ENCODE assay signal across 19 mouse cellular contexts in genomic region chr10:8471012-8471411, GRCm38 (mm10). TPM values are rescaled to one million over a fixed set of nuclear protein-coding genes. Genes with fewer than 3 reads are reported as not detected.
A peak's percentile ranks its signal among the peaks of the same experiment; 100 is the strongest.
DNase-seq lines count a peak whose midpoint lies in the region; ATAC-seq and TF ChIP-seq lines count a peak whose summit lies in the region.
"Had no signal": no experiment of that assay in that cellular context is flagged by ENCODE, and none has a peak within 500 bp of the region (broad histone marks: within the 10 kb centered on the region; RNA-seq: fewer than 3 reads in every experiment).

No protein-coding gene starts in this region.

- no peak overlapping the region for H3K4me2 ChIP-seq in midbrain, embryonic 14.5 days (ENCODE audit: low read length)
- no peak overlapping the region for H3K4me2 ChIP-seq in midbrain, embryonic 13.5 days (replicated peaks)
- H3K4me2 ChIP-seq in myocyte (ENCODE audit: low read depth), result peak overlapping the region; percentile 63
- H3K4me2 ChIP-seq: embryonic facial prominence, embryonic 12.5 days; forebrain, embryonic 12.5 days; heart, embryonic 12.5 days; hindbrain, embryonic 13.5 days had no signal

- no peaks in the 10 kb centered on the region for H3K4me1 ChIP-seq in midbrain, embryonic 14.5 days (ENCODE audit: control insufficient read depth, insufficient read depth, low read length)
- no peaks in the 10 kb centered on the region for H3K4me1 ChIP-seq in midbrain, embryonic 13.5 days (replicated peaks)
- H3K4me1 ChIP-seq: forebrain, embryonic 12.5 days; hindbrain, embryonic 13.5 days had no signal

- no peaks in the 10 kb centered on the region for H3K9me3 ChIP-seq in midbrain, embryonic 14.5 days (ENCODE audit: control insufficient read depth, low read length)
- H3K9me3 ChIP-seq in midbrain, embryonic 13.5 days, result no peaks in the 10 kb centered on the region
- H3K9me3 ChIP-seq: embryonic facial prominence, embryonic 12.5 days; forebrain, embryonic 12.5 days; hindbrain, embryonic 13.5 days had no signal

- H3K36me3 ChIP-seq in midbrain, embryonic 14.5 days (ENCODE audit: control insufficient read depth, insufficient read depth, low read length), result no peaks in the 10 kb centered on the region
- H3K36me3 ChIP-seq in midbrain, embryonic 13.5 days, result no peaks in the 10 kb centered on the region
- H3K36me3 ChIP-seq in myocyte (ENCODE audit: control insufficient read depth, insufficient read depth), result no peaks in the 10 kb centered on the region
- H3K36me3 ChIP-seq: embryonic facial prominence, embryonic 12.5 days; forebrain, embryonic 12.5 days; heart, embryonic 12.5 days; hindbrain, embryonic 13.5 days had no signal

- H3K27ac ChIP-seq in midbrain, embryonic 14.5 days (replicated peaks; ENCODE audit: low read depth, low read length), result no peak overlapping the region
- no peak overlapping the region for H3K27ac ChIP-seq in midbrain, embryonic 13.5 days
- H3K27ac ChIP-seq: embryonic facial prominence, embryonic 12.5 days; forebrain, embryonic 12.5 days; hindbrain, embryonic 13.5 days had no signal

- DNase-seq in heart, adult 11 months, result peak; percentile 67
- DNase-seq in heart, postnatal 10 days, result no peak
- peak; percentile 11 for DNase-seq in midbrain, embryonic 14.5 days
- peak; percentile 51 for DNase-seq in NIH3T3 (ENCODE audit: low read depth)
- no peak for DNase-seq in thymus, postnatal 0 days (ENCODE audit: low spot score)
- DNase-seq: adrenal gland, adult 2 months; adrenal gland, postnatal 25 days; cerebellum, adult 18-20 months; cerebellum, adult 9-11 months; gastrocnemius, postnatal 14 days; heart, postnatal 36 days had no signal

- H3K27me3 ChIP-seq in midbrain, embryonic 14.5 days (ENCODE audit: control insufficient read depth, insufficient read depth, low read length), result no peaks in the 10 kb centered on the region
- H3K27me3 ChIP-seq in midbrain, embryonic 13.5 days, result no peaks in the 10 kb centered on the region
- no peaks in the 10 kb centered on the region for H3K27me3 ChIP-seq in myocyte (ENCODE audit: control insufficient read depth, insufficient read depth, insufficient read length)
- H3K27me3 ChIP-seq: embryonic facial prominence, embryonic 12.5 days; forebrain, embryonic 12.5 days; heart, embryonic 12.5 days; hindbrain, embryonic 13.5 days had no signal

- no peak for TF ChIP-seq POLR2A in myocyte (IDR thresholded peaks at IDR 0.05; ENCODE audit: insufficient read length, low read depth)

- no peak overlapping the region for H3K9ac ChIP-seq in midbrain, embryonic 14.5 days (replicated peaks; ENCODE audit: low read length)
- no peak overlapping the region for H3K9ac ChIP-seq in midbrain, embryonic 13.5 days (replicated peaks)
- H3K9ac ChIP-seq: embryonic facial prominence, embryonic 12.5 days; forebrain, embryonic 12.5 days; heart, embryonic 12.5 days; hindbrain, embryonic 13.5 days had no signal

- peaks cover 34% of the 10 kb centered on the region for H3K79me2 ChIP-seq in myocyte (ENCODE audit: control insufficient read depth, insufficient read depth)

- WGBS in midbrain, embryonic 14.5 days, result 54% methylated on average over 5 of the region's 5 CpGs
- 61% methylated on average over 5 of the region's 5 CpGs for WGBS in midbrain, embryonic 13.5 days

- intact Hi-C loops in heart, postnatal 10 days (cut with DNase I), result no loop called here

- H3K4me3 ChIP-seq in midbrain, embryonic 14.5 days (replicated peaks; ENCODE audit: low read depth, low read length), result no peak overlapping the region
- no peak overlapping the region for H3K4me3 ChIP-seq in midbrain, embryonic 13.5 days (replicated peaks)
- no peak overlapping the region for H3K4me3 ChIP-seq in myocyte
- H3K4me3 ChIP-seq: embryonic facial prominence, embryonic 12.5 days; forebrain, embryonic 12.5 days; heart, embryonic 12.5 days; hindbrain, embryonic 13.5 days had no signal

- no peak for ATAC-seq in midbrain, embryonic 14.5 days (ENCODE audit: low FRiP score, low TSS enrichment)
- ATAC-seq in midbrain, embryonic 13.5 days, result no peak
- ATAC-seq: forebrain, embryonic 16.5 days had no signal

- no peak overlapping the region for H3ac ChIP-seq in myocyte (ENCODE audit: control insufficient read depth, insufficient read length)

TF ChIP-seq in myocyte, 11 proteins besides CTCF, POLR2A, EP300 and RAD21:
- no peak for TF ChIP-seq POLR2AphosphoS2 (IDR thresholded peaks at IDR 0.05; ENCODE audit: insufficient read length, low read depth)
- TF ChIP-seq MYOG (IDR thresholded peaks at IDR 0.05; ENCODE audit: control insufficient read depth in 1 of 3, insufficient read depth in 1 of 3, insufficient read length in 2 of 3, low read depth in 2 of 3), result no peak
- TF ChIP-seq TCF3 (IDR thresholded peaks at IDR 0.05; ENCODE audit: insufficient read length, low read depth), result no peak
- no peak for TF ChIP-seq CEBPB (IDR thresholded peaks at IDR 0.05; ENCODE audit: insufficient read depth, poor library complexity, severe bottlenecking)
- no peak for TF ChIP-seq MAX (IDR thresholded peaks at IDR 0.05; ENCODE audit: low read depth)
- TF ChIP-seq MYOD1 (IDR thresholded peaks at IDR 0.05; ENCODE audit: control insufficient read depth in 1 of 3, insufficient read length in 2 of 3, low read depth in 2 of 3), result no peak
- no peak for TF ChIP-seq USF1 (IDR thresholded peaks at IDR 0.05; ENCODE audit: low read depth)
- TF ChIP-seq SRF (IDR thresholded peaks at IDR 0.05; ENCODE audit: control insufficient read depth, insufficient read length, low read depth), result no peak
- TF ChIP-seq TCF12 (IDR thresholded peaks at IDR 0.05; ENCODE audit: insufficient read depth, poor library complexity, severe bottlenecking), result no peak
- TF ChIP-seq E2F4 (IDR thresholded peaks at IDR 0.05; ENCODE audit: insufficient read depth), result no peak
- TF ChIP-seq REST (IDR thresholded peaks at IDR 0.05; ENCODE audit: insufficient read depth, insufficient read length), result no peak
TF ChIP-seq in myocyte: peak in this region for 0.

RNA-seq across cellular contexts. Expression of gene Ust, which starts 47.6 kb away (rescaled TPM):
- 1 to 10 TPM; 2.4 to 2.8 TPM for total RNA-seq in heart, postnatal 10 days (2021)
- 3.4 and 4.0 TPM in 2 replicates for polyA plus RNA-seq in midbrain, embryonic 14.5 days (2014; fragmentation: Nextera tagmentation; extraction: Ambion mirVana)
- polyA plus RNA-seq in midbrain, embryonic 13.5 days (2015; fragmentation: Nextera tagmentation; extraction: Ambion mirVana), result 2.6 and 2.7 TPM in 2 replicates
- polyA plus RNA-seq in myocyte (2012; fragmentation: generic; extraction: Trizol), result 7.3 TPM
- polyA plus RNA-seq in thymus, postnatal 0 days (2015; fragmentation: Nextera tagmentation; extraction: Ambion mirVana), result 3.1 TPM in 2 replicates
- total RNA-seq: MEL had no signal

Comparison
In these comparisons a context has a peak if more than half of its experiments do, and no peak if none do; other contexts are left out.
1. DNase-seq: peak in heart, adult 11 months (single experiment), midbrain, embryonic 14.5 days (single experiment) and NIH3T3 (single experiment); none in heart, postnatal 10 days (0 of 2) and thymus, postnatal 0 days (single experiment).